Mouse (Mus musculus) embryonic facial prominence, embryonic 11.5 days (tissue): ENCODE measurements around the gene Slc25a12. TPM values are rescaled to one million over a fixed set of nuclear protein-coding genes. Genes with fewer than 3 reads are reported as not detected.

Experiments
- ATAC-seq: fragments of 200-750 bp; cut with Nextera tagmentation; replicated peaks from 2 replicates; pipeline ENCODE4 v1.8.0; 2017; ENCODE audit warnings: low read depth; ENCODE audit not compliant: insufficient number of reproducible peaks, low FRiP score, low TSS enrichment
- DNase-seq: peaks from one replicate; pipeline ENCODE4 v3.0.0-alpha.2; 2015; ENCODE audit warnings: low spot score
- H3K27ac ChIP-seq: fragments of 300-500 bp; sonication (generic); replicated peaks from 2 replicates; pipeline ENCODE4 v1.5.1; 2014; ENCODE audit warnings: mild to moderate bottlenecking, low read depth, low read length, control low read depth
- H3K27me3 ChIP-seq: fragments of 300-500 bp; sonication (generic); 2 replicates; pipeline ENCODE4 v1.6.1; 2014; ENCODE audit warnings: mild to moderate bottlenecking, low read length, moderate library complexity, mixed read lengths; ENCODE audit not compliant: control insufficient read depth, insufficient read depth
- H3K36me3 ChIP-seq: fragments of 300-500 bp; sonication (generic); replicated peaks from 2 replicates; pipeline ENCODE4 v1.6.1; 2014; ENCODE audit warnings: low read depth, mild to moderate bottlenecking, low read length, moderate library complexity, mixed read lengths; ENCODE audit not compliant: control insufficient read depth, insufficient read depth
- H3K4me1 ChIP-seq: fragments of 300-500 bp; sonication (generic); 2 replicates; pipeline ENCODE4 v1.6.1; 2014; ENCODE audit warnings: low read length, mixed read lengths; ENCODE audit not compliant: control insufficient read depth, insufficient read depth
- H3K4me2 ChIP-seq: fragments of 300-500 bp; sonication (generic); 2 replicates; pipeline ENCODE4 v1.6.1; 2014; ENCODE audit warnings: low read depth, mild to moderate bottlenecking, control low read depth, low read length, moderate library complexity
- H3K4me3 ChIP-seq: fragments of 300-500 bp; sonication (generic); 2 replicates; pipeline ENCODE4 v1.5.1; 2014; ENCODE audit warnings: low read depth, low read length, control low read depth
- H3K9ac ChIP-seq: fragments of 300-500 bp; sonication (generic); replicated peaks from 2 replicates; pipeline ENCODE4 v1.6.1; 2014; ENCODE audit warnings: mild to moderate bottlenecking, control low read depth, low read length
- H3K9me3 ChIP-seq: fragments of 300-500 bp; sonication (generic); replicated peaks from 2 replicates; pipeline ENCODE4 v1.6.1; 2016; ENCODE audit warnings: mild to moderate bottlenecking, low read length, inconsistent platforms, mixed read lengths; ENCODE audit not compliant: control insufficient read depth
- WGBS: fragments of 180-500 bp; shearing (Covaris S2); extraction: QIAGEN DNeasy Blood & Tissue Kit; methylation state at CpG from one replicate; pipeline ENCODE4 v1.1.7; 2014; 5-methylcytosine and 5-hydroxymethylcytosine counted together
- polyA plus RNA-seq: library from polyadenylated mRNA; unstranded; fragments of >200 nt; fragmentation: Nextera tagmentation; extraction: Ambion mirVana; gene quantifications from 2 replicates; pipeline ENCODE4 v1.2.1, GENCODE M21; 2014

Gene Slc25a12
- polyA plus RNA-seq, 1 experiment from 2014 or later: 43.9 TPM

DNA sequence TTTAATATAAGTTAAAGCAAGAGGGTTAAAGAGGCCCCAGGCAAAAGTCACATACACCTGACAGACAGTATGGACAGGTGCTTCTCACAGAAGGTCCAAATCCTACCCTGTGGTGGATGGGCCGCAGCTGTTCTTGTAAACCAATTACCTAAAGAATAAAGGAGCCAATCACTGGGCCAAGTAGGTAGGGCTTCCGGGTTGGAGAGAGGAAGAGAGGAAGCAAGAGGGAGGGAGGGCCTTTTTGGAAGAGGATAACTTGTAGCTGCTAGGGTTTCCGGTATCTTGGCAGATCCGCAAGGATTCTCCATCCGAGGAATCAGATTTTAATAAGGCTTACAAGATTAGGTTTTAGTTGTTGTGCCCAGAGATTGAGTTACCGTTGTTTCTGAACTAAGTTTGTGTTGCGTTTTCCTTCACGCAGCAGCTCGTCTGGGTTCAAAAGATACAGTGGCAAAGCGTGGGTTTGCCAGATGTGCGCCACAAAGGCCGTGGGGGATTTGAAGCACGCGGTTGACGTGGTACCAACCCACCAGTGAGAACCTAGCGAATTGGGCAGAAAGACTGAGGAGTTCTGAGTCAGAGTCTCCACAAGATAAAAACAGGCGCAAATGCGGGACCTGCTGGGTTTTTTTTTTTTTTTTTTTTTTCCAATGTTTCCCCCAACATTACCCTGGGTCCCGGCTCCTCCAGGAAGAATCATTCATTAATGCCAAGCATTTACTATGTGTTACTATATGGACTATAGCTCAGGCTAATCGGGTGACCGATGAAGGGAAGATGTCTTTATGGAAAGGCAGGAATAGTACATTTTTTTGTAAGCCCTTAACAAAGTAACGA, 33.3 kb downstream of the Slc25a12 start:
- no peak overlapping the region for H3K27ac ChIP-seq
- no peaks in the 10 kb centered on the region for H3K36me3 ChIP-seq
- H3K4me2 ChIP-seq: no peak overlapping the region
- WGBS: 91% methylated on average over 22 of the region's 22 CpGs
- no peaks in the 10 kb centered on the region for H3K4me1 ChIP-seq
- H3K9ac ChIP-seq: no peak overlapping the region
- no peak for ATAC-seq
- H3K4me3 ChIP-seq: no peak overlapping the region
- no peak for DNase-seq
- no peaks in the 10 kb centered on the region for H3K9me3 ChIP-seq
- H3K27me3 ChIP-seq: no peaks in the 10 kb centered on the region

DNA sequence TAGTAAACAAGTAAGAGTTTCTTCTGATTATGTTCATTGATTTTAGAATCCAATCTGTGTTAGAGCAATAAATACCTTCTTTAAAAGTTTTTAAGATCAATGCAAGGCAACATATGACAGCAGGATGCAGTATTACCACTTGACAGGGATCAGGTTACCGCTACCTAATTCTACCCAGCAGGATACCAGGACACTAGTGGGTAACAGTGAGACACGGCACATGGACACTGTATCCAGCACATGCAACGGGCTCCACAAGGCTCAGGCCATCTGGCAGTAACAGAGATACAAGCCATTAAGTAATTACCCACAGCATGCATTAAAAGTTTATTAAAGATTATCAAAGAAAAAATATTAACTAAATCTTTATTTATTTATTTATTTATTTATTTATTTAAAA, 37.8 kb downstream of the Slc25a12 start:
- no peak overlapping the region for H3K9ac ChIP-seq
- DNase-seq (no peak), ATAC-seq (no peak)
- WGBS: 66% methylated on average over 3 of the region's 3 CpGs
- no peak overlapping the region for H3K4me2 ChIP-seq
- H3K36me3 ChIP-seq: no peaks in the 10 kb centered on the region
- no peak overlapping the region for H3K4me3 ChIP-seq
- H3K27me3 ChIP-seq: no peaks in the 10 kb centered on the region
- H3K27ac ChIP-seq: no peak overlapping the region
- no peaks in the 10 kb centered on the region for H3K4me1 ChIP-seq
- no peaks in the 10 kb centered on the region for H3K9me3 ChIP-seq

DNA sequence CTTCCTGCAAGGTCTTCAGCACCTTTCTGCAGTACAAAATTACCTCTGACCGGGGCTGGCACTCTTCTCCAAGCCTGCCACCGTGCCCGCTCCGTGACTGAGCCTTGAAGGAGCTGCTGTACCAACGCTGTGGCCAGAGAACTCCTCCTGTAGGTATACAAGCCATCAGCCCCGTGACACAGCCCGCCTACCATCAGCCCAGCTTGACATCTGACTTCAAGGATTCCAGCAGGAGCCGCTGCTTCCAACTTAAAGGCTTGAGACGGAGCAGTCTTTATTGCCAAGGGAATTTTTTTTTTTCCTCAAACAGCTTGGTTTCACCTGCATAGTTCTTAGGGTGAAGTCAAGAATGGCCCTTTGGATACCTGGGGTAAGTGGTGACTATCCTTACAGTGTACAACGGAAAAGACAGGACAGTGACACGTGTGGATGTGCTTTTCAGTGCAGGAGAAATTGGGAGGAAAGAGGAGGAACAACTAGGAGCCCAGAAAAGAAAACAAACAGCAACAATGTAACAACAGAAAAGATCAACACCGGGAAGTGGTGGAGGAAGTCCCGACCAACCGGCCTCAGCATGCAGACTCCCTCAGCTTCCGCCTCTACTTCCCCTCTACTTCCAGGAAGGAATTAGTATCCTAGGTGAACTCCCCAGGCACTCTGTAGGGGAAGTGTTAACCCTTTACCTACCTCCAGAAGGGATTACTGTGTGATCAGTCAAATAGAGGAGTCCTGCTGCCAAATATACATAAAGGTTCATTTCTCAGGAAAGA, 39.0 kb downstream of the Slc25a12 start:
- H3K27ac ChIP-seq: no peak overlapping the region
- no peak for ATAC-seq
- WGBS: 50% methylated on average over 15 of the region's 15 CpGs
- H3K4me2 ChIP-seq: no peak overlapping the region
- no peak for DNase-seq
- H3K27me3 ChIP-seq: no peaks in the 10 kb centered on the region
- H3K36me3 ChIP-seq: no peaks in the 10 kb centered on the region
- H3K4me1 ChIP-seq: no peaks in the 10 kb centered on the region
- H3K9me3 ChIP-seq: no peaks in the 10 kb centered on the region
- no peak overlapping the region for H3K4me3 ChIP-seq
- H3K9ac ChIP-seq: no peak overlapping the region

DNA sequence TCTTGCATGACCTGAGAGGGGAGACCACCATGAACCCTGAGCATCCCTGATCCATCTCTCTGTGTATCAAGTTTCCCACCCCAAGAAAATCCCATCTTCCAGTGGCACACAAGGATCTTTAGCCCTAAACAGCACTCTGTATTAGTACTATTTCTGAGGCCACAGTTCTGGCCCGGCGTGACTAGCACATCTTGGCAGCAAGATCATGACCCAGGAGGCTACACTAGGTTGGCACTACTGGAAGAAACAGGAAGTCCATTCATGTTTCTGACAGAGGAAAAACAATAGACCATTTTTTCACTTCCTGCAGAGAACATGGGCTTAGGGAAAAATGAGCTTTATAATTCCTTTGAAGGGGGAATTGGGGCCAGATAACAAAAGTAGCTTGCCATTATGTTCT, 39.8 kb downstream of the Slc25a12 start:
- H3K27me3 ChIP-seq: no peaks in the 10 kb centered on the region
- H3K9me3 ChIP-seq: no peaks in the 10 kb centered on the region
- WGBS: 40% methylated on average over 2 of the region's 2 CpGs
- ATAC-seq (no peak), DNase-seq (no peak)
- H3K4me1 ChIP-seq: no peaks in the 10 kb centered on the region
- H3K4me3 ChIP-seq: no peak overlapping the region
- H3K36me3 ChIP-seq: no peaks in the 10 kb centered on the region
- no peak overlapping the region for H3K27ac ChIP-seq
- no peak overlapping the region for H3K4me2 ChIP-seq
- H3K9ac ChIP-seq: no peak overlapping the region

DNA sequence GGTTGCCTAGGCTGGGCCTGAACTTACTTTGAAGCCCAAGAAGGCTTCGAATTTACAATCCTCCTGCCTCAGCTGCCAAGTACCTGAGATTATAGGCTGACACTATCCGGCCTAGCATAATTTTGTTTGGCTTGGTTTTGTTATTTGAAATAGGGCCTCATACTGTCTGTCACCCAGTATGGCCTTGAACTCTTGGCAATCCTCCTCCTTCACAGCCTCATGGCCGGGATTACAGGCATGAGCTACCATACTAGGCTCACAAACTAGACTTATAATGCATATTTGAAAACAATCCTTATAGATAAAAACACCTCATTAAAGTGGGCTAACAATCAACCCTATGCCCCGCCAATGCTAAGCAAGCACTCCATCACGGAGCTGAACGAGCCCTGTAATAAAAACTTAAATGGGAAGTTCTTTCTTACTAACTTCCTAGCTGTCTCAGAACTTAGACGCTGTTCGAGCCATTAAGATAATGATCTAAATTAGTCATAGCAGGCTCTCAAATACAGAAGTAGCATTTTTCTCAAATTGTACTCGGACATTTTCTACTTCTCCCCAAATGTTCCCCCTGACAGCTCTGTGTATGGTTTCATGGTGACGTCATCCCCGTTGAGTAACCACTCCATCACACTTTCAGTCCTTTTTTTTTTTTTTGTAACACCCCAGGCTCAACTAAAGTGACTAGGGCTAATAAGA, 40.6 kb downstream of the Slc25a12 start:
- Histone ChIP-seq H3K9me3 (no peaks in the 10 kb centered on the region), H3K27me3 (no peaks in the 10 kb centered on the region), H3K4me3 (no peak overlapping the region), H3K9ac (no peak overlapping the region), H3K27ac (no peak overlapping the region), H3K4me2 (no peak overlapping the region), H3K4me1 (no peaks in the 10 kb centered on the region), H3K36me3 (no peaks in the 10 kb centered on the region)
- ATAC-seq: no peak
- 72% methylated on average over 11 of the region's 11 CpGs for WGBS
- DNase-seq: no peak

DNA sequence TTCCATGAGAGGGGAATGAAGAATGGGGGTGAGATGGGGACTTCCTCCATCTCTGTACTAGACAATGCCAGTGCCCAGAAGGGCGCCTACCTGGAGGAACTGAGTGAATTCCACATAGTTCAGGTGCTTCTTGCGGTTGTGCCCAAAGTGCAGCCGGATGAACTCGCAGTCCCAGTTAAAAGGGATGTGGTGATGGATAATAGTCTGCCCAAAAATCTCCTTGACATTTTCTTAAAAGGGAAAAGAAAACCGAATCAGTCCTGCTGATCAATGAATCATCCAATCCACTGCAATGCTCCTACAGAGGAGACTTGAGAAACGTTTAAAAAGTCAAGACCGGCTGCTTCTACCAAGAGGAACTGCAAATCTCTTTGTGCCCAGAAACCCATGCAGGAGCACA, 43.7 kb downstream of the Slc25a12 start:
- WGBS: 90% methylated on average over 7 of the region's 7 CpGs
- ATAC-seq: no peak
- Histone ChIP-seq H3K27ac (no peak overlapping the region), H3K36me3 (no peaks in the 10 kb centered on the region), H3K9ac (no peak overlapping the region), H3K9me3 (no peaks in the 10 kb centered on the region), H3K4me1 (no peaks in the 10 kb centered on the region), H3K4me3 (no peak overlapping the region), H3K27me3 (no peaks in the 10 kb centered on the region), H3K4me2 (no peak overlapping the region)
- no peak for DNase-seq

DNA sequence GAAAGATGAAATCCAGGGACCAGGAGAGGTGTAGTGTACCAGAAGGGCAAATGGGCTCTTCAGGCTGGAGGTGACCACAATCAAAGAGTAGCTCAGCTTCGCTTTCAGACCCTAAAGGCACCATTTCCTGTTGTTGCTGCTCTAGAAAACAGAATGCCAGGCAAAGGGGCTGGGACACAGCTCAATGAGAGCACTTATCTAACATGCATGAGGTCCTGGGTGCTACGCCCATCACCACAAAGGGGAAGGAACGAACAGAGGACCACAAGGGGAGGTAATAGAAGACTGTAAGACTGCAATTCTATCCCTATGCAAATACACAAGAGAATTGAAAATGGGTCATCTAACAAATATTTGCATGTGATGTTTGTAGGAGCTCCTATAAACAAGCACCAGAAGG, 46.1 kb downstream of the Slc25a12 start:
- no peaks in the 10 kb centered on the region for H3K36me3 ChIP-seq
- 88% methylated on average over 3 of the region's 3 CpGs for WGBS

More for the DNA sequence above, 46.1 kb downstream of the Slc25a12 start:
- Histone ChIP-seq H3K27me3 (no peaks in the 10 kb centered on the region), H3K4me3 (no peak overlapping the region), H3K27ac (no peak overlapping the region), H3K4me2 (no peak overlapping the region), H3K9ac (no peak overlapping the region), H3K9me3 (0 out of 2 replicates have a peak, but pooled peaks cover 2% of the 10 kb centered on the region), H3K4me1 (0 out of 2 replicates have a peak, but pooled peaks cover 2% of the 10 kb centered on the region)
- ATAC-seq: no peak
- no peak for DNase-seq
